Mouse (Mus musculus): ENCODE data around the gene 1700029F12Rik.

- TF ChIP-seq CTCF (conservative IDR thresholded peaks at IDR 0.05; ENCODE audit: insufficient read depth, insufficient read length, low read depth, low read length) (no peak), POLR2A (IDR thresholded peaks at IDR 0.05; ENCODE audit: low read depth, low read length) (no peak)
Observed at GRCm38 (mm10) chr13:96985599-96986275, 48.4 kb downstream of the 1700029F12Rik start.
